Mouse (Mus musculus) embryonic facial prominence, embryonic 10.5 days (tissue): ENCODE measurements around the gene Pbx3. TPM values are rescaled to one million over a fixed set of nuclear protein-coding genes. Genes with fewer than 3 reads are reported as not detected.

Source experiments
- DNase-seq: peaks from one replicate; pipeline ENCODE4 v3.0.0-alpha.2; 2017; ENCODE audit warnings: low spot score
- H3K27ac ChIP-seq: fragments of 300-500 bp; sonication (generic); replicated peaks from 2 replicates; pipeline ENCODE4 v1.5.1; 2016; ENCODE audit warnings: mild to moderate bottlenecking
- H3K27me3 ChIP-seq: fragments of 300-500 bp; sonication (generic); replicated peaks from 2 replicates; pipeline ENCODE4 v1.6.1; 2016; ENCODE audit warnings: low read depth, mild to moderate bottlenecking; ENCODE audit not compliant: poor library complexity, severe bottlenecking
- H3K36me3 ChIP-seq: fragments of 300-500 bp; sonication (generic); replicated peaks from 2 replicates; pipeline ENCODE4 v1.6.1; 2016; ENCODE audit warnings: mild to moderate bottlenecking, moderate library complexity
- H3K4me1 ChIP-seq: fragments of 300-500 bp; sonication (generic); 2 replicates; pipeline ENCODE4 v1.6.1; 2016
- H3K4me3 ChIP-seq: fragments of 300-500 bp; sonication (generic); 2 replicates; pipeline ENCODE4 v1.5.1; 2016; ENCODE audit warnings: mild to moderate bottlenecking, moderate library complexity
- H3K9me3 ChIP-seq: fragments of 300-500 bp; sonication (generic); 2 replicates; pipeline ENCODE4 v1.6.1; 2016; ENCODE audit warnings: mild to moderate bottlenecking
- WGBS: fragments of 180-500 bp; shearing (Covaris S2); methylation state at CpG from one replicate; pipeline ENCODE4 v1.1.7; 2016; 5-methylcytosine and 5-hydroxymethylcytosine counted together
- polyA plus RNA-seq: library from polyadenylated mRNA; unstranded; fragments of >200 nt; fragmentation: Nextera tagmentation; extraction: Ambion mirVana; gene quantifications from 2 replicates; pipeline ENCODE4 v1.2.1, GENCODE M21; 2016

Gene Pbx3
- polyA plus RNA-seq, 1 experiment from 2014 or later: 36.7 TPM

DNA sequence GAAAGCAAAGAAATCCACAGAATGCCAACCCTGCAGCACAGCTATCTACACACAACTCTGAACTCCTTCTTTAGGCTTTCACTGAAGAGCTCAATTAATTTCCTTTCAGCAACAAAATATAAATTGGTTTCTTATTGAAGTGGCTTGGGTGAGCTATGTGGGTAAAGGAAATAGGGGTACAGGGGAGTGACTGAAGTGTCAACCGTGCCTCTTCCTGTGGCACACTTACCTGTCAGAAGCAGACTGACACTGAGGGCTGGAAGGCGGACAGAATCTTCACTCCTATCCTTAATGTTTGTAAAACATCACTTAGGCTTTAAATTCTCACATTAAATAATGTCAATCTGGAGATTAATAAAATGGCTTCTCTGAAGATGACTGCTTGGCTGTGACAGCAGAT lies 168.6 kb downstream of the Pbx3 start:
- Histone ChIP-seq H3K27ac (no peak overlapping the region), H3K27me3 (no peaks in the 10 kb centered on the region), H3K9me3 (no peaks in the 10 kb centered on the region), H3K36me3 (peaks cover 34% of the 10 kb centered on the region), H3K4me1 (no peaks in the 10 kb centered on the region), H3K4me3 (no peak overlapping the region)
- WGBS: 94% methylated on average over 2 of the region's 2 CpGs
- DNase-seq: no peak

DNA sequence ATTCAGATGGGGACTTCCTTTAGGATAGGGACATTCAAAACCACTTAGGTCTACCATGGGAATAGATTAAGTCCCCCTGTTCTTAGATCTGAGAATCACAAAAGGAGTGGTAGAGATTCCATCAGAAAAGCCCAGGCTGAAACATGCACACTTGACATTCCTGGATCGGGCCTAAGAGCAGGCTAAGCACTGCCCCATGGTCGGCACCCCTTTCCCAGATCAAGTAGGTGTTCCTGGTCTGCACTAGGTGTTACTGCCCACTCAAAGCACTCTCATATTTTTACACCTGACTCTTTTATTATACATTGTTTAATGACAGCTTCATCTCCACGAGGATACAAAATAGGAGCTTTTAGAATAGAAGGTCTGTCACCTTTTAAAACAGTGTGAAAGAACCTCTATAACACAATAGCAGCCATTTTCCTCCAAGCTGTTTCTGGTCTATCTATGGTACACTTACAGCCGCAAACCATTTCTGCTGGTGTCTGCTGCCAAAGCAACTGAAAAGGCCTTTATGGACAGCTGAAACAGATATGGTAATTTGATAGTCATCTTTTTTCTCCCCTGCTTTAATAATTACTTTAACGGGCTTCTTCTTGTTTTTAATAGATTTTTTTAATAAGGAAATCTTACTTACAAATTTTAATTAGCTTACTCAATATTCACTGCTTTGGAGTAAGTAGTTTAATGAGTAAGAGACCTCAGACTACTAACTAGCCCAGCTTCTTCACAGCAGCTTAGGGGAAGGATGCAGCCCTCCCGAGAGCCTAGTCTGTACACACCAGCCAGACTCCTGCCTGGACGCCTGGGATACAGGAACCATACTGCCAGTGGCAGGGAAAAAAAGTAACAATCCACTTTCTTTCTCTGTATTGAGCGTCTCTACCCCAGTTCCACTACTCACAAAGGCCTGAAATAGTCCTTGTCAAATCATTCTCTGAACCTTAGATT lies 178.8 kb downstream of the Pbx3 start:
- DNase-seq: no peak
- no peak overlapping the region for H3K27ac ChIP-seq
- no peak overlapping the region for H3K4me3 ChIP-seq
- peaks cover 15% of the 10 kb centered on the region; the same call in 1 of the 2 replicates for H3K36me3 ChIP-seq
- H3K27me3 ChIP-seq: no peaks in the 10 kb centered on the region
- no peaks in the 10 kb centered on the region for H3K9me3 ChIP-seq
- 76% methylated on average over 8 of the region's 8 CpGs for WGBS
- H3K4me1 ChIP-seq: peaks cover 8% of the 10 kb centered on the region; the same call in 1 of the 2 replicates

- 81% methylated on average over 5 of the region's 5 CpGs for WGBS
- H3K4me1 ChIP-seq: peaks cover 8% of the 10 kb centered on the region; the same call in 1 of the 2 replicates
- no peak overlapping the region for H3K4me3 ChIP-seq
- H3K9me3 ChIP-seq: no peaks in the 10 kb centered on the region
- no peak for DNase-seq
- no peaks in the 10 kb centered on the region for H3K27me3 ChIP-seq
- H3K36me3 ChIP-seq: peaks cover 12% of the 10 kb centered on the region; the same call in 1 of the 2 replicates
- H3K27ac ChIP-seq: no peak overlapping the region
These were observed 179.7 kb downstream of the Pbx3 start for GRCm38 (mm10) chr2:34193276-34193675.

DNA sequence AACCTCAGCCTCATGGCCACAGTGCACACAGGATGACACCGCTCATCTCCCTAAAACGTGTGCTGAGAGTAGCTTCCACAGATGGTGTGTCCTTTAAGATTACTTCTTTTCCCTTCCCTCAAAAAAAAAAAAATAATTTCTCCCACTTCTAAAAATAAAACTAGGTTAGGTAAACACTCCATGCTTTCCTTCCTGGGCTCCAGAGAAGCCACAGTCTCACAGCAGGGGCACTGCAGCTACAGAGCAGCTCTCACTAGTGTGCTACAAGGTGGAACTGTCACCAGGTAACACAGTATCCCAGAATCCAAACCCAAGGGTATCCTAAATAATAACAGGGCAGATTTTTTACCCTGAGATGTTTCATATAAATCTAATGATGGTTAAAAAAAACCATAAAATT lies 185.6 kb downstream of the Pbx3 start:
- WGBS: 87% methylated on average over 2 of the region's 2 CpGs
- no peak for DNase-seq
- Histone ChIP-seq H3K27ac (no peak overlapping the region), H3K4me1 (0 out of 2 replicates have a peak, but pooled peaks cover 5% of the 10 kb centered on the region), H3K27me3 (no peaks in the 10 kb centered on the region), H3K9me3 (no peaks in the 10 kb centered on the region), H3K4me3 (no peak overlapping the region), H3K36me3 (peaks cover 19% of the 10 kb centered on the region)

DNA sequence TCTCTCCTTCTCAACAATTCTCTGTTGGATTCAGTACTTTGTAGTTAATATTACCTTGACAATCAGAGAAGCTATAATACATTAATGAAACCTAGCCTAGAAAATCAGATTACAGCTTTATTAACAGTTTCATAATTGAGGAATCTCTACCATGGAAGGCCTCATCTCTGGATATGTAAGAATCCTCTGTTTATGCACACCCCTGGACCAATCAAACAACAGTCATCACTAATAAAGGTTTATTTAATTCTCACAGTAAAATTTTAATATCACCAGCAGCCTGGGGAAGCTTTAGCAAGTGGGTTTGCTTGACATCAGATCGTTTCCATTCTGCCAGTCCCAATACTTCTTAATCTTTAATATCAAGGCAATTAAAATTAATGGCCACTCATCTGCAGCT lies 191.3 kb downstream of the Pbx3 start:
- Histone ChIP-seq H3K27ac (no peak overlapping the region), H3K4me1 (0 out of 2 replicates have a peak, but pooled peaks cover 7% of the 10 kb centered on the region), H3K9me3 (no peaks in the 10 kb centered on the region), H3K4me3 (no peak overlapping the region), H3K27me3 (no peaks in the 10 kb centered on the region), H3K36me3 (peaks cover 34% of the 10 kb centered on the region)
- WGBS: 88% methylated on average over 1 of the region's 1 CpGs
- DNase-seq: no peak

GRCm38 (mm10) chr2:34179299-34179698 lies 193.6 kb downstream of the Pbx3 start:
- WGBS: 80% methylated on average over 1 of the region's 1 CpGs
- H3K27me3 ChIP-seq: no peaks in the 10 kb centered on the region
- H3K4me3 ChIP-seq: no peak overlapping the region
- H3K4me1 ChIP-seq: 0 out of 2 replicates have a peak, but pooled peaks cover 7% of the 10 kb centered on the region
- H3K9me3 ChIP-seq: no peaks in the 10 kb centered on the region
- no peak for DNase-seq
- peaks cover 47% of the 10 kb centered on the region for H3K36me3 ChIP-seq
- no peak overlapping the region for H3K27ac ChIP-seq

DNA sequence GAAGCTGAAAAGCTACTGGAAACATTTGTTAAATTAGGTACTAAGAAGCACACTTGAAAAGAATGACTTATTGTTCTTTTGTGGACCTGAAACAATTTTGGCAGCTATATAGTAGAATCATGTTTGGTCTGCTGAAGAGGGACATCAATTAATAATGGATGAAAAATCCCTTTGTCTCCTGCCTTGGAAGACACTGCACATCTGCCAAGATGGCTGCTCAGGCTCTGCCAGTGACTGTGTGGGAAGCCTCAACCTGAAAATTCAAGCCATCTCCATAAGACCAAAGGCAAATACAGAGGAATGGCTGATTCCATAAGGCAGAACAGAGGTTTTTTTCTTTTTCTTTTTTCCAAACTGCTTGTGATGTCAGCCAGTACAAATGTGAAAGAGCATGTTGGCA lies 194.3 kb downstream of the Pbx3 start:
- Histone ChIP-seq H3K4me1 (0 out of 2 replicates have a peak, but pooled peaks cover 7% of the 10 kb centered on the region), H3K27me3 (no peaks in the 10 kb centered on the region), H3K36me3 (peaks cover 53% of the 10 kb centered on the region), H3K4me3 (no peak overlapping the region), H3K9me3 (no peaks in the 10 kb centered on the region), H3K27ac (no peak overlapping the region)
- no peak for DNase-seq

DNA sequence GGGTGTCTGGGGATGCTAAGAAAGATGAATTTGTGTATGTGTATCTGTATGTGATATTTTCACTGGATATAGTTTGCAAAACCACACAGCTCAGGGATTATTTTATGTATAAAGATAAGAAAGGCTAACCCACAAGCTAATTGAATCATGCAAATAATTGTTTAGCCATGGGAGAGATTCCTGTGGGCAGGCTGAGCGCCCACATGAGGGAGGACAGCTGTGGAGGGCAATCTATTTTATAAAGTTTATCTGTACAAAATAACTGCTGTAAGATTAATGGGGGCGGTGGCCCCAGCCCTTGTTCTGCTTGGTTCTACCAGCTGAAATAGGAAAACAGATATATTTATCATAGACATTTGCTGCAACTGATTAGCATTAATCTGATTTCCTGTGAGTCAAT lies 202.5 kb downstream of the Pbx3 start:
- H3K9me3 ChIP-seq: no peaks in the 10 kb centered on the region
- peaks cover 46% of the 10 kb centered on the region for H3K36me3 ChIP-seq
- WGBS: 93% methylated on average over 2 of the region's 2 CpGs
- no peak overlapping the region for H3K27ac ChIP-seq
- no peaks in the 10 kb centered on the region for H3K27me3 ChIP-seq
- H3K4me1 ChIP-seq: peaks cover 9% of the 10 kb centered on the region
- no peak for DNase-seq
- no peak overlapping the region for H3K4me3 ChIP-seq

DNA sequence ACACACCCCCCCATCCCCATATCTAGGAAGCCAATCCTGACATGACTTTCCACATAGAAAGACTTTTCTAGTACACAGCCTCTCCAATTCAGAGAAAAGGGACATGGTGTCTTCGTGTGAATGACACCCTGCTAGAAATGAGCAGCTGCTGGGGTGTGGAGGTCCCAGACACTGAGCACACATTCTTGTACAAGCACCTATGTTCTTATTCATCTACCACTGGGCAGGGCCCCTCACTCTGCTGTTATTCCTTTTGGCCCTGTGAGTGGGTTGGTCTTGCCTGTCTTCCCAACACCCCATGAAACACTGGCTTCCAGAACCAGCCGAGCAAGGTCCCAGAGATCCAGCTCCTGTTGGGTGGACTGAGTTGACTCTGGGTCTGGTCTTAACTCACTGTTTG lies 203.3 kb downstream of the Pbx3 start:
- 92% methylated on average over 2 of the region's 2 CpGs for WGBS
- Histone ChIP-seq H3K36me3 (peaks cover 41% of the 10 kb centered on the region), H3K9me3 (no peaks in the 10 kb centered on the region), H3K27ac (no peak overlapping the region), H3K4me1 (peaks cover 9% of the 10 kb centered on the region), H3K4me3 (no peak overlapping the region), H3K27me3 (no peaks in the 10 kb centered on the region)
- DNase-seq: no peak

DNA sequence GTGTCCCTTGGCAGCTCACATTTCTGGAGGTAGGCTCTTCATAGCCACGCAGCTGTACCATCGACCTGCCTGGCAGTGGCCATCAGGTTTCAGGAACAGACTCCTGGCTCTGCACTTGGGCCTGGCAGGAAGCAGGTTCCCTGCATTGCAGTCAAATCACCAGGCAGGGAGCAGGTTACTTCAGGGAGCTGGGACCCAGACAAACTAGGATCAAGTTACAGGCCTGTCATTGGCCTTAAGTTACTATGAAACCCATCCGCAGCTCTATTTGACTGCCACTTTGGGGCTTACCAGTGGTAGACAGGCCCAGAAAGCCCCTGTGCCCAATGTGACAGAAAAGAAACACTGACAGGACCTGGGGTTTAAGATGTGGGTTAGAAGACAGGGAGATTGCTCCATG lies 204.8 kb downstream of the Pbx3 start:
- Histone ChIP-seq H3K36me3 (peaks cover 27% of the 10 kb centered on the region), H3K9me3 (no peaks in the 10 kb centered on the region), H3K27ac (peak overlapping the region; percentile 10; the same call in 1 of the 2 replicates), H3K4me3 (no peak overlapping the region), H3K4me1 (peaks cover 9% of the 10 kb centered on the region), H3K27me3 (no peaks in the 10 kb centered on the region)
- WGBS: 64% methylated on average over 3 of the region's 3 CpGs
- DNase-seq: no peak

GRCm38 (mm10) chr2:34162484-34162883 lies 210.5 kb downstream of the Pbx3 start:
- DNase-seq: no peak
- H3K27ac ChIP-seq: no peak overlapping the region
- H3K27me3 ChIP-seq: no peaks in the 10 kb centered on the region
- WGBS: 88% methylated on average over 3 of the region's 3 CpGs
- 0 out of 2 replicates have a peak, but pooled peaks cover 4% of the 10 kb centered on the region for H3K4me1 ChIP-seq
- H3K4me3 ChIP-seq: no peak overlapping the region
- H3K9me3 ChIP-seq: 0 out of 2 replicates have a peak, but pooled peaks cover 5% of the 10 kb centered on the region
- no peaks in the 10 kb centered on the region for H3K36me3 ChIP-seq

DNA sequence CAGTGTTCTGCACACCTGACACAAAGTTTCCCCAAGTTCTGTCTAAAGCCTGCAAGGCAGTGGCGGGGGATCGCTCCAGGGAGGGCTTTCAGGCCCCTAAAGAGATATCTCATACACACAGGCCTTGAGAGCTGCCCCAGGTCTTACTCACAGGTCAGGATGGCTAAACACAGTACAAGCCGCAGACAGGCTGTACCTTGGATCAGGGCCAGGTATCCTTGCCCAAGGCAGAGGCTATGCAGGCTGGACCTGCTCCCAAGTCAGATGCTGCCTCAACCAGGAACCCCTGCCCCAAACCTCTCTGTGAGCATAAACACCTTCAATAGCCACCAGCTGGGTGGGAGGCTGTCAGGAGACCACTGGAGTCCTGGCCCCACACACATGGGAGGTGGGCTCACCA lies 215.2 kb downstream of the Pbx3 start:
- Histone ChIP-seq H3K27ac (no peak overlapping the region), H3K27me3 (no peaks in the 10 kb centered on the region), H3K9me3 (0 out of 2 replicates have a peak, but pooled peaks cover 5% of the 10 kb centered on the region), H3K36me3 (no peaks in the 10 kb centered on the region), H3K4me3 (no peak overlapping the region), H3K4me1 (peaks cover 10% of the 10 kb centered on the region; the same call in 1 of the 2 replicates)
- WGBS: 91% methylated on average over 3 of the region's 3 CpGs
- no peak for DNase-seq

DNA sequence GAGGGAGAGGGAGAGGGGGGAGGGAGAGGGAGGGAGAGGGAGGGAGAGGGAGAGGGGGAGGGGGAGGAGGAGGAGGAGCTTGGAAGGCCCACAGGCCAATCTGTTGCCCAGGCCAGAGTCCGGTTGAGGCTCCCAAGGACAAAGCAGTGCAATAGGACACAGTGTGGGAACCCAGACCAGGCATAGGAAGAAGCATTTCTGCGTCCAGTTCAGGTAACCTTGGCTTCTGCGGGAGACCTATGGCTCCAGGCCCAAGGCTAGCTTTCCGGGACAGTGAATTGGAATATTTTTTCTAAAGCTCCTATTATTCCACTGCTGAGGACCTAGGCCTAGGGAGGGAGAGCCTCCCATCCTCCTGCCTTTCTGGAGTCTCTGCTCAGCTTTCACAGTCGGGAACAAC lies 218.1 kb downstream of the Pbx3 start:
- no peaks in the 10 kb centered on the region for H3K27me3 ChIP-seq
- peaks cover 10% of the 10 kb centered on the region; the same call in 1 of the 2 replicates for H3K4me1 ChIP-seq
- no peak overlapping the region for H3K27ac ChIP-seq
- no peaks in the 10 kb centered on the region for H3K36me3 ChIP-seq
- H3K9me3 ChIP-seq: 0 out of 2 replicates have a peak, but pooled peaks cover 5% of the 10 kb centered on the region
- WGBS: 65% methylated on average over 5 of the region's 5 CpGs
- no peak overlapping the region for H3K4me3 ChIP-seq
- no peak for DNase-seq
